Mouse (Mus musculus): ENCODE data around the gene Olfr592. TPM values are rescaled to one million over a fixed set of nuclear protein-coding genes. Genes with fewer than 3 reads are reported as not detected.

Olfr592 gene
- polyA plus RNA-seq, 1 experiment from 2014 or later, result not detected

- Histone ChIP-seq H3K27ac (ENCODE audit: low read length) (no peak within 1 kb of the TSS), H3K4me1 (ENCODE audit: insufficient read depth, low read depth, low read length) (no peaks in the 10 kb centered on the region), H3K4me2 (replicated peaks; ENCODE audit: low read depth, low read length) (no peak within 1 kb of the TSS), H3K27me3 (replicated peaks; ENCODE audit: insufficient read depth, low read length) (no peaks in the 10 kb centered on the region), H3K4me3 (ENCODE audit: low read depth, low read length) (no peak within 1 kb of the TSS), H3K9ac (replicated peaks; ENCODE audit: low read depth) (no peak within 1 kb of the TSS), H3K36me3 (ENCODE audit: insufficient read depth, low read length) (no peaks in the 10 kb centered on the region), H3K9me3 (ENCODE audit: low read length) (no peaks in the 10 kb centered on the region)
- DNase-seq (ENCODE audit: low spot score), result no peak
- ATAC-seq, result no peak
- TF ChIP-seq CTCF (IDR thresholded peaks at IDR 0.05) (no peak), EP300 (IDR thresholded peaks at IDR 0.05) (no peak)
Measured at GRCm38 (mm10) chr7:103216696-103217095, 32.1 kb downstream of the Olfr592 start, which contains the start of gene Olfr594. Gene Olfr594 (plus strand): TSS chr7:103216996.

Other genes starting within 250 kb of the Olfr592 start
- gene Olfr573-ps1, start 242.2 kb upstream of the Olfr592 start, polyA plus RNA-seq (2015; fragmentation: Nextera tagmentation; extraction: Ambion mirVana), result not detected in 2 replicates
- not detected in 2 replicates for gene Olfr574, start 236.3 kb upstream of the Olfr592 start, polyA plus RNA-seq (2015; fragmentation: Nextera tagmentation; extraction: Ambion mirVana)
- not detected in 2 replicates for gene Olfr575, start 226.0 kb upstream of the Olfr592 start, polyA plus RNA-seq (2015; fragmentation: Nextera tagmentation; extraction: Ambion mirVana)
- gene Olfr576, start 222.1 kb upstream of the Olfr592 start, polyA plus RNA-seq (2015; fragmentation: Nextera tagmentation; extraction: Ambion mirVana), result not detected in 2 replicates
- gene Olfr577, start 208.9 kb upstream of the Olfr592 start, polyA plus RNA-seq (2015; fragmentation: Nextera tagmentation; extraction: Ambion mirVana), result not detected in 2 replicates
- not detected in 2 replicates for gene Olfr578, start 195.5 kb upstream of the Olfr592 start, polyA plus RNA-seq (2015; fragmentation: Nextera tagmentation; extraction: Ambion mirVana)
- not detected in 2 replicates for gene Olfr582, start 146.8 kb upstream of the Olfr592 start, polyA plus RNA-seq (2015; fragmentation: Nextera tagmentation; extraction: Ambion mirVana)
- gene Olfr583, start 133.5 kb upstream of the Olfr592 start, polyA plus RNA-seq (2015; fragmentation: Nextera tagmentation; extraction: Ambion mirVana), result not detected in 2 replicates
- gene Olfr584, start 102.9 kb upstream of the Olfr592 start, polyA plus RNA-seq (2015; fragmentation: Nextera tagmentation; extraction: Ambion mirVana), result not detected in 2 replicates
- gene Olfr585, start 87.1 kb upstream of the Olfr592 start, polyA plus RNA-seq (2015; fragmentation: Nextera tagmentation; extraction: Ambion mirVana), result not detected in 2 replicates
- gene Olfr586, start 59.2 kb upstream of the Olfr592 start, polyA plus RNA-seq (2015; fragmentation: Nextera tagmentation; extraction: Ambion mirVana), result not detected in 2 replicates
- not detected in 2 replicates for gene Olfr588-ps1, start 43.9 kb upstream of the Olfr592 start, polyA plus RNA-seq (2015; fragmentation: Nextera tagmentation; extraction: Ambion mirVana)
- gene Olfr589, start 28.4 kb upstream of the Olfr592 start, polyA plus RNA-seq (2015; fragmentation: Nextera tagmentation; extraction: Ambion mirVana), result not detected in 2 replicates
- gene Olfr591, start 6.5 kb upstream of the Olfr592 start, polyA plus RNA-seq (2015; fragmentation: Nextera tagmentation; extraction: Ambion mirVana), result not detected in 2 replicates
- not detected in 2 replicates for gene Olfr593, start 27.1 kb downstream of the Olfr592 start, polyA plus RNA-seq (2015; fragmentation: Nextera tagmentation; extraction: Ambion mirVana)
- not detected in 2 replicates for gene Olfr594, start 32.2 kb downstream of the Olfr592 start, polyA plus RNA-seq (2015; fragmentation: Nextera tagmentation; extraction: Ambion mirVana)
- not detected in 2 replicates for gene Usp17ld, start 67.7 kb downstream of the Olfr592 start, polyA plus RNA-seq (2015; fragmentation: Nextera tagmentation; extraction: Ambion mirVana)
- gene Olfr596, start 120.8 kb downstream of the Olfr592 start, polyA plus RNA-seq (2015; fragmentation: Nextera tagmentation; extraction: Ambion mirVana), result not detected in 2 replicates
- gene Olfr597, start 131.5 kb downstream of the Olfr592 start, polyA plus RNA-seq (2015; fragmentation: Nextera tagmentation; extraction: Ambion mirVana), result not detected in 2 replicates
- not detected in 2 replicates for gene Olfr598, start 138.8 kb downstream of the Olfr592 start, polyA plus RNA-seq (2015; fragmentation: Nextera tagmentation; extraction: Ambion mirVana)
- not detected in 2 replicates for gene Olfr599, start 151.1 kb downstream of the Olfr592 start, polyA plus RNA-seq (2015; fragmentation: Nextera tagmentation; extraction: Ambion mirVana)
- gene Olfr600, start 164.9 kb downstream of the Olfr592 start, polyA plus RNA-seq (2015; fragmentation: Nextera tagmentation; extraction: Ambion mirVana), result not detected in 2 replicates
- not detected in 2 replicates for gene Olfr601, start 177.9 kb downstream of the Olfr592 start, polyA plus RNA-seq (2015; fragmentation: Nextera tagmentation; extraction: Ambion mirVana)
- not detected in 2 replicates for gene Olfr603, start 201.4 kb downstream of the Olfr592 start, polyA plus RNA-seq (2015; fragmentation: Nextera tagmentation; extraction: Ambion mirVana)
- gene Usp17lc, start 230.3 kb downstream of the Olfr592 start, polyA plus RNA-seq (2015; fragmentation: Nextera tagmentation; extraction: Ambion mirVana), result not detected in 2 replicates